In the genomic region with DNA sequence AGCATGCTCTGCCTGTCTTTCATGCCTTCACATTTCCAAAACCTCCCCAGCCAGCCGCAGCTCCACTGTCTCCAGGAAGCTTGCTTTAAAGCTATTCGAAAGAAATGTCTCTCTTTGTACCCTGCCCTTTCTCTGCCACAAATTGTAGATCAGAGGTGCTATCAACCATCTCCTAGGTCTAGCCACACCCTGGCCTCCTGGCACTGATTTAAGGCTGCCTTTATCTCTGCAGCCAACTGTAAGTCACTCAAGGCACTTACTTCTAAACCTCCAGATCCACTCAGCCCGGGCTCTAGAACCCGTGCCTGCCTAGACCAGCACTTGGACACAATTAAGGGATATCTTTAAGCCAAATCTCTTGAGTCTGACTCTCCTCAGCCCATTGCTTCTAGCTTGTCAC, we compare ENCODE assay signal across 36 mouse cellular contexts. TPM values are rescaled to one million over a fixed set of nuclear protein-coding genes. Genes with fewer than 3 reads are reported as not detected.
"Had no signal": no experiment of that assay in that cellular context is flagged by ENCODE, and none has a peak within 500 bp of the region (broad histone marks: within the 10 kb centered on the region; RNA-seq: fewer than 3 reads in every experiment).

No protein-coding gene starts in this region.

- DNase-seq: gastrocnemius, adult 2 months; gastrocnemius, postnatal 10 days; heart, adult 2 months; heart, postnatal 4 days; kidney, adult 18-20 months; kidney, adult 8-10 months; kidney, postnatal 10 days; kidney, postnatal 4 days; liver had no signal

- H3K9me3 ChIP-seq: heart, embryonic 13.5 days; heart, embryonic 15.5 days; hindbrain, embryonic 10.5 days; hindbrain, embryonic 12.5 days; intestine, embryonic 15.5 days; limb, embryonic 10.5 days; limb, embryonic 12.5 days had no signal

- H3K27me3 ChIP-seq: intestine, embryonic 15.5 days had no signal

- H3K9ac ChIP-seq: heart, embryonic 15.5 days; limb, embryonic 12.5 days had no signal

- H3K36me3 ChIP-seq: heart, embryonic 13.5 days; heart, embryonic 15.5 days; hindbrain, embryonic 10.5 days; hindbrain, embryonic 12.5 days; intestine, embryonic 15.5 days; limb, embryonic 10.5 days; limb, embryonic 12.5 days had no signal

- ATAC-seq: inflammation-experienced regulatory T-cells, adult 6 months; intestine, postnatal 0 days had no signal

- H3K27ac ChIP-seq: gastrocnemius, adult 2 months; heart, adult 2 months; heart, embryonic 15.5 days; intestine, embryonic 15.5 days; limb, embryonic 12.5 days had no signal

RNA-seq across cellular contexts. Expression of gene Disp2, which starts 1.1 kb away (rescaled TPM):
- total RNA-seq: gastrocnemius, adult 2 months; gastrocnemius, postnatal 25 days; granulocyte monocyte progenitor cell, adult 5-6 weeks had no signal
- polyA plus RNA-seq: inflammation-experienced regulatory T-cells, adult 6 months had no signal

RNA-seq across cellular contexts. Expression of gene Phgr1, which starts 5.8 kb away (rescaled TPM):
- total RNA-seq: gastrocnemius, adult 2 months; gastrocnemius, postnatal 10 days; gastrocnemius, postnatal 25 days; gastrocnemius, postnatal 4 days; granulocyte monocyte progenitor cell, adult 5-6 weeks; heart, adult 2 months; heart, postnatal 25 days; heart, postnatal 4 days; layer of hippocampus, adult 2 months; layer of hippocampus, postnatal 10 days; layer of hippocampus, postnatal 25 days; left cerebral cortex, adult 2 months; left cerebral cortex, postnatal 14 days; left cerebral cortex, postnatal 36 days had no signal
- polyA plus RNA-seq: heart, adult 2 months; heart, embryonic 11.5 days; heart, embryonic 13.5 days; heart, embryonic 15.5 days; heart, postnatal 0 days; hindbrain, embryonic 10.5 days; hindbrain, embryonic 12.5 days; hindbrain, embryonic 14.5 days; hindbrain, embryonic 16.5 days; inflammation-experienced regulatory T-cells, adult 6 months; kidney, embryonic 14.5 days; kidney, embryonic 16.5 days; limb, embryonic 10.5 days; limb, embryonic 12.5 days; limb, embryonic 14.5 days; liver, embryonic 11.5 days had no signal
